Mouse (Mus musculus) embryonic facial prominence, embryonic 14.5 days (tissue): ENCODE results near the gene Zc3hav1. TPM values are rescaled to one million over a fixed set of nuclear protein-coding genes. Genes with fewer than 3 reads are reported as not detected.

Experiments
- ATAC-seq: fragments of 200-750 bp; cut with Nextera tagmentation; 2 replicates; pipeline ENCODE4 v1.8.0; 2017; ENCODE audit warnings: low read depth, moderate number of reproducible peaks, moderate TSS enrichment
- DNase-seq: peaks from one replicate; pipeline ENCODE4 v3.0.0-alpha.2; 2015; ENCODE audit warnings: low spot score
- H3K27ac ChIP-seq: fragments of 300-500 bp; sonication (generic); replicated peaks from 2 replicates; pipeline ENCODE4 v1.5.1; 2014; ENCODE audit warnings: low read depth, mild to moderate bottlenecking, low read length, moderate library complexity
- H3K27me3 ChIP-seq: fragments of 300-500 bp; sonication (generic); replicated peaks from 2 replicates; pipeline ENCODE4 v1.6.1; 2014; ENCODE audit warnings: low read length; ENCODE audit not compliant: control insufficient read depth, insufficient read depth
- H3K36me3 ChIP-seq: fragments of 300-500 bp; sonication (generic); 2 replicates; pipeline ENCODE4 v1.6.1; 2014; ENCODE audit warnings: low read length, mixed read lengths; ENCODE audit not compliant: control insufficient read depth, insufficient read depth
- H3K4me1 ChIP-seq: fragments of 300-500 bp; sonication (generic); 2 replicates; pipeline ENCODE4 v1.6.1; 2014; ENCODE audit warnings: antibody characterized with exemption, low read length; ENCODE audit not compliant: control insufficient read depth, insufficient read depth
- H3K4me2 ChIP-seq: fragments of 300-500 bp; sonication (generic); 2 replicates; pipeline ENCODE4 v1.6.1; 2014; ENCODE audit warnings: low read depth, mild to moderate bottlenecking, low read length, moderate library complexity, mixed read lengths
- H3K4me3 ChIP-seq: fragments of 300-500 bp; sonication (generic); 2 replicates; pipeline ENCODE4 v1.5.1; 2014; ENCODE audit warnings: low read depth, mild to moderate bottlenecking, low read length
- H3K9ac ChIP-seq: fragments of 300-500 bp; sonication (generic); 2 replicates; pipeline ENCODE4 v1.6.1; 2014; ENCODE audit warnings: low read depth, mild to moderate bottlenecking, low read length, moderate library complexity, mixed read lengths
- H3K9me3 ChIP-seq: fragments of 300-500 bp; sonication (generic); 2 replicates; pipeline ENCODE4 v1.6.1; 2016; ENCODE audit warnings: low read length; ENCODE audit not compliant: control insufficient read depth
- WGBS: fragments of 180-500 bp; shearing (Covaris S2); extraction: QIAGEN DNeasy Blood & Tissue Kit; methylation state at CpG from one replicate; pipeline ENCODE4 v1.1.7; 2014; 5-methylcytosine and 5-hydroxymethylcytosine counted together
- polyA plus RNA-seq: library from polyadenylated mRNA; unstranded; fragments of >200 nt; fragmentation: Nextera tagmentation; extraction: Ambion mirVana; gene quantifications from 2 replicates; pipeline ENCODE4 v1.2.1, GENCODE M21; 2014

Gene Zc3hav1
- polyA plus RNA-seq, 1 experiment from 2014 or later = 4.7 TPM

DNA sequence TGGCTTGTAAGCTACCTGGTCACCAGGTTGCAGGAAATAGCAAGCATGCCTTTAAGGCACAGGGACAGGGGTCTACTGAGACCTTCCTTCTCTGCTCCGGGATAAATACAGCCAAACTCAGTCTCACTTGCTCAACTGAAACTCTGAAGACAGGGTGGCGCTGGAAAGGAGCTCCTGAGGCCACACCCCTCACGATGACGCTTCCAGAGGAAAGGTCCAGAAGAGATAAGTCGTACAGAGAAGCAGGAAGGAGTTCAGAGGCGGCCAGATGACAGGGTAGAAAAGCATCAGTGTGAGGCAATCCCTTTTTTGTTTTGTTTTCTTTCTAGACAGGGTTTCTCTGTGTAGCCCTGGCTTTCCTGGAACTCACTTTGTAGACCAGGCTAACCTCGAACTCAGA, 8.6 kb downstream of the Zc3hav1 start:
- Histone ChIP-seq H3K27ac (no peak overlapping the region), H3K9me3 (no peaks in the 10 kb centered on the region), H3K4me3 (no peak overlapping the region), H3K27me3 (peaks cover 11% of the 10 kb centered on the region), H3K9ac (no peak overlapping the region), H3K4me2 (no peak overlapping the region), H3K36me3 (no peaks in the 10 kb centered on the region), H3K4me1 (no peaks in the 10 kb centered on the region)
- 48% methylated on average over 7 of the region's 7 CpGs for WGBS
- DNase-seq (no peak), ATAC-seq (no peak)

DNA sequence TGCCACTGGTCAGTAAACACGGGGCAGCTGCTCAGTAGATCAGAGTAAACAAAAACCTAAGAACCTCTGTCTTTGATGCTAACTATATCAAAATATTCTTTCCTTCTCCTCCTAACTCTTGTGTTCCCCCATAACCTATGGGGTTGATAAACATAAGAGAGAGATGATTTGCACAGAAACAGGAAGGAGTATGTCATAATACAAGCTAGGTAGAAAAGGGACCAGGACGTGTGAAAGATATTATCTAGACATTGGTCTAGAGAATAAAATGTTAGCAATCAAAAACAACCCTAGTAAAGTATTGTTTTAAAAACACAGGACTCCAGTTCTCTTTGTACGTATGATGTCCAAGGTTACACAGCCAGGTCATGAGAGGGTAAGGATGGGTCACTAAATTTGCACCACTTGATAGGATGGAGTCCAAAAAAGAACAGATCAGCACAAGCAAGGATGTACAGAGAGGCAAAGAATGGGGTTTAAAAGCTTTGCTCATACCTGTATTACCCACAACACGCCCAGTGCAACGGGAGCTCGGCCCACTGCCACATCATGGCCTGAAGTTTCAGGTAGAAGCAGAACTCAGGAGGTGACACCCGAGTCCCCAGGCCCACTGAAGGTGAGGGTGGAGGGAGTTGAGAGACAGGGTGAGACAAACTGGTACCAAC, 10.3 kb downstream of the Zc3hav1 start:
- no peak overlapping the region for H3K4me2 ChIP-seq
- DNase-seq (no peak), ATAC-seq (no peak)
- no peaks in the 10 kb centered on the region for H3K36me3 ChIP-seq
- H3K27ac ChIP-seq = no peak overlapping the region
- no peaks in the 10 kb centered on the region for H3K4me1 ChIP-seq
- no peak overlapping the region for H3K9ac ChIP-seq
- no peaks in the 10 kb centered on the region for H3K27me3 ChIP-seq
- H3K4me3 ChIP-seq = no peak overlapping the region
- WGBS = 83% methylated on average over 7 of the region's 7 CpGs
- H3K9me3 ChIP-seq = no peaks in the 10 kb centered on the region

DNA sequence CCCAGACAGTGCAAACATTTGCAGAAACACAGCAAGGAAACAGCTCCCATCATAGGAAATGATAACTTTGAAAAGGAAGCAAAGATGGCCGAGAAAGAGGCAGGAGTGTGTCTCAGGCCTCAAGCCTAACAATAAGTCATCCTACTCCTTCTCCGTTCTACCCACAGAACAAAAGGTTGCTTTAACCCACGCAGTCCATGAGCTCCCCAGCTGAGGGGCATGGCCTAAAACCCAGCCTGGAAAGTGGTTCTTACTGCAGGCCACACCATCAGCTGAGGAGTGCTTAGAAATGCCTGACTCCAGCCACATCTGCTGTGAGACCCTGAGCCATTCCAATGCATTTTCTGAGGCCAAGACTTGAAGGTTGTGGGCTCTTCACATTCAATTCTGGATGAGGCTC, 10.8 kb downstream of the Zc3hav1 start:
- 55% methylated on average over 3 of the region's 3 CpGs for WGBS
- H3K27me3 ChIP-seq = no peaks in the 10 kb centered on the region
- H3K9ac ChIP-seq = no peak overlapping the region
- H3K4me2 ChIP-seq = no peak overlapping the region
- no peak overlapping the region for H3K4me3 ChIP-seq
- no peaks in the 10 kb centered on the region for H3K4me1 ChIP-seq
- H3K9me3 ChIP-seq = no peaks in the 10 kb centered on the region
- ATAC-seq (no peak), DNase-seq (no peak)
- no peak overlapping the region for H3K27ac ChIP-seq
- no peaks in the 10 kb centered on the region for H3K36me3 ChIP-seq

DNA sequence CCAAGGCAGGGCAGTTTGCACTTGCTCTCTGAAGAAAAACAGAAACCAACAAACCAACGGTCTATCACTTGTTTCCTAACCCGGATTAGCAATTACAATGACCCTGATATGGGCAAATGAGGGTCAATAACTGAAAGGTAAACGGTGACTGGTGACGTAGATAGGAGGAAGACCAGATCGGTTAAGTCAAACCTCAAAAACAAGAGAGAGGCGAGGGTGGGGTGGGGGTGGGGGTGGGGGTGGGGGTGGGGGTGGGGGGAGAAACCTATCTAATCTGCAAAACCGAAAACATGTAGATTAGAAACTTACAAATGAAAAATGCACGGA, 11.8 kb downstream of the Zc3hav1 start:
- H3K4me2 ChIP-seq = no peak overlapping the region
- H3K4me3 ChIP-seq = no peak overlapping the region
- no peaks in the 10 kb centered on the region for H3K4me1 ChIP-seq
- H3K36me3 ChIP-seq = no peaks in the 10 kb centered on the region
- DNase-seq = no peak
- ATAC-seq = no peak
- 80% methylated on average over 8 of the region's 8 CpGs for WGBS
- H3K9ac ChIP-seq = no peak overlapping the region
- H3K9me3 ChIP-seq = no peaks in the 10 kb centered on the region
- no peak overlapping the region for H3K27ac ChIP-seq
- H3K27me3 ChIP-seq = no peaks in the 10 kb centered on the region

DNA sequence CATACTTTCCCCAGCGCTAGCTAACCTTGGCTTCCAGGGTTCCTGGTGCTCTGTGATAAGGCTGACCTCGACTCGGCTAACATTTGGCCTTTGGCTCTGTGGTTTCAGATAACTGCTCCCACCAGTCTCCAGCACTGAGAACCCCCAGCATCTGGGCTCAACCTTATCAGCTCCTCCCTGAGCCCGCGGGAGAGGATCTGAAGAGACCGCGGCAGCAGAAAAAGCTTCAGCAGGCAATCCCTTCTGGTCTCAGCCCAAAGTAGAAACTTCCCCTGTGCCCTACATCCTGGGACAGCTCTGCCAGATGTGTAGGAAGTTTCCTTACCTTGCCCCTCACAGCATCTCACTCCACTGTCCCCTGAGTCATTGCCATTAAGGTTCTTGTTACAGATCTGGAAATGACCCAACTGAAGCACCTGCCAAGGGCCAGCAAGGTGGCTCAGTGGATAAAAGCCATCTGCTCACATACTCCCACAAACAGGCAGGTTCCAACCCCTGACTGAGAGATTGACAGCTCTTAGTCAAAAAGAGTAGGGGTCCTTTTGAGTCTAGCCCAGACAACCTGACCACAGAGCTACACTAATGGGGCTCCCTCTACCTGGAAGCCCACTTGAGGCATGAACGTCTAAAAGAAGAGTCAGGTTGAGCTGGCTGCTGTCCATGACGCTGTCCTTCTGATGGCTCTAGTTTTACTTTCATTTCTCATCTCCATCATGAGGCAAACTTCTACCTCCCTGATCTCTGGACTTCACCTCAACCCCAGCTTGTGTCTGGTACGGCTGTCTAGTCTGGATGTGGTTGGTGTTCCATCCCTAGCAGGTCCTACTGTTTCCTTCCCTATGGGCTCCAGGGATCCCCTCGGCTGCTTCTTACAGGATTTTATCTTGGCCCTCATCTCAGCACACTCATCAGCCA, 12.4 kb downstream of the Zc3hav1 start:
- H3K4me2 ChIP-seq = no peak overlapping the region
- H3K9ac ChIP-seq = no peak overlapping the region
- H3K36me3 ChIP-seq = no peaks in the 10 kb centered on the region
- WGBS = 64% methylated on average over 11 of the region's 11 CpGs
- no peak overlapping the region for H3K4me3 ChIP-seq
- no peak for ATAC-seq
- no peak for DNase-seq
- no peaks in the 10 kb centered on the region for H3K4me1 ChIP-seq
- H3K27me3 ChIP-seq = no peaks in the 10 kb centered on the region
- no peak overlapping the region for H3K27ac ChIP-seq
- H3K9me3 ChIP-seq = no peaks in the 10 kb centered on the region

DNA sequence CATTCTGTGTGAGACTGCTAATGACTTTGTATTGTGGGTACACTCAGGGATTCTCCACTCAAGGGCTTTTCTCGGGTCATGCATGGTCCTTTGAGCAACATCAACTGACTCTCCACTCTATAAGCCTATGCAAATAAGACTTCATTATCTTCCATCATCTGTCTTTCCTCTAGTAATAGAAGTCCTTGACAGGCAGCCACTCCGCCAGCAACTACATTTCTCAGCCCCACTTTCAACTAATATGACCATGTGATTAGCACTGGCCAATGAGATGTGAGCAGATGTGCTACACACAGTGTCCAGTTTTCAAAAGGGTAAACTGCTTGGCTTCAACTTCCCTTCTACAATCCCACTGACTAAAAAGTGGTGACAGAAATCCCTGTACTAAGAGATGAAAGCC, 15.3 kb downstream of the Zc3hav1 start:
- Histone ChIP-seq H3K4me3 (no peak overlapping the region), H3K27me3 (no peaks in the 10 kb centered on the region), H3K36me3 (no peaks in the 10 kb centered on the region), H3K27ac (no peak overlapping the region), H3K9ac (no peak overlapping the region), H3K4me2 (no peak overlapping the region), H3K9me3 (no peaks in the 10 kb centered on the region), H3K4me1 (no peaks in the 10 kb centered on the region)
- no peak for DNase-seq
- no peak for ATAC-seq
- 59% methylated on average over 2 of the region's 2 CpGs for WGBS

DNA sequence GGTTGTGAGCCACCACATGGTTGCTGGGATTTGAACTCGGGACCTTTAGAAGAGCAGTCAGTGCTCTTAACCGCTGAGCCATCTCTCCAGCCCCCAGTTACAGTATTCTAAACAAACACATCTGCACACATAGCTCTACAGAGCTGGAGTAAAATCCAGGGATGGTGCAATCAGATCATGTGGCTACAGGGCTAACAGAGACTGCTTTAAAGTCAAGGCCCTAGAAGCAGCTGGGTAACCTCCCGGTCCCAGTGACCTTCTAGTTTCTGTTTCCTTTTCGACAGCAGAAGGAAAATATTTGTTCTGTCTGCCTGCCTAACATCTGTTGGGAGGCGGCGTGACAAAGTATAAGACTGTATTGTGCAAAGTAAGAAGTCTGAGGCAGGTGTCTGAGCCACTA, 16.5 kb downstream of the Zc3hav1 start:
- ATAC-seq (no peak), DNase-seq (no peak)
- no peak overlapping the region for H3K27ac ChIP-seq
- no peaks in the 10 kb centered on the region for H3K4me1 ChIP-seq
- H3K27me3 ChIP-seq = no peaks in the 10 kb centered on the region
- H3K36me3 ChIP-seq = no peaks in the 10 kb centered on the region
- H3K9ac ChIP-seq = no peak overlapping the region
- 64% methylated on average over 6 of the region's 6 CpGs for WGBS
- no peak overlapping the region for H3K4me2 ChIP-seq
- H3K4me3 ChIP-seq = no peak overlapping the region
- no peaks in the 10 kb centered on the region for H3K9me3 ChIP-seq

DNA sequence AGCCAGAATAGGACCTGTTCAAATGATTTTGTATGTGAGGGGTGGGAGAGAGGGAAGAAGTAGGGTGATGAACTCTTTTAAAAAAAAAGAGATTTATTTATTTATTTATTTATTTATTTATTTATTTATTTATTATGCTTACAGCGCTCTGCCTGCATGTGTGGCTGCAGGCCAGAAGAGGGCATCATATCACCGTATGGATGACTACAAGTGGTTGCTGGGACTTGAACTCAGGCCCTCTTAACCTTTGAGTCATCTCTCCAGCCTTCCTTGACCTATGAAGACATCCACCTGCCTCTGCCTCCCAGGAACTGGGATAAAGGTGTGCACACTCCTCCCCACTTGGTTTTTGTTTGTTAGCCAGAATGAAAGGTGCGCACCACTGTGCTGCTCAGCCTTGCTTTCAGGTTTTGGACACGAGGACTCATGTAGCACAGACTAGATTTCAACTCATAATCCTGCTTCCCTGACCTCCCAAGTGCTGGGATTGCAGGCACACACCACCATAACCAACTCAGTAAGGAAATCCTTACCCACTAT, 17.2 kb downstream of the Zc3hav1 start:
- Histone ChIP-seq H3K4me2 (no peak overlapping the region), H3K27ac (no peak overlapping the region), H3K27me3 (no peaks in the 10 kb centered on the region), H3K4me3 (no peak overlapping the region), H3K4me1 (no peaks in the 10 kb centered on the region), H3K9me3 (no peaks in the 10 kb centered on the region), H3K9ac (no peak overlapping the region), H3K36me3 (no peaks in the 10 kb centered on the region)
- DNase-seq = no peak
- 89% methylated on average over 4 of the region's 4 CpGs for WGBS
- no peak for ATAC-seq
